Mouse (Mus musculus) heart, postnatal 0 days (tissue): ENCODE measurements around the gene AI464131. TPM values are rescaled to one million over a fixed set of nuclear protein-coding genes. Genes with fewer than 3 reads are reported as not detected.
"Not testable (repeated sequence)": the region's sequence is repeated elsewhere in the genome, so short reads cannot be mapped to it uniquely, and the experiment has no call there.

Source experiments
- ATAC-seq: fragments of 200-750 bp; cut with Nextera tagmentation; 2 replicates; pipeline ENCODE4 v1.8.0; 2017; ENCODE audit warnings: low read depth, moderate number of reproducible peaks, moderate library complexity; ENCODE audit not compliant: insufficient read depth
- DNase-seq: peaks from one replicate; pipeline ENCODE4 v3.0.0-alpha.2; 2016; ENCODE audit warnings: low spot score
- H3K27ac ChIP-seq: fragments of 300-500 bp; sonication (generic); 2 replicates; pipeline ENCODE4 v1.5.1; 2014; ENCODE audit warnings: low read depth, mild to moderate bottlenecking
- H3K27me3 ChIP-seq: fragments of 300-500 bp; sonication (generic); 2 replicates; pipeline ENCODE4 v1.6.1; 2014; ENCODE audit warnings: low read length, mixed read lengths; ENCODE audit not compliant: control insufficient read depth, insufficient read depth
- H3K36me3 ChIP-seq: fragments of 300-500 bp; sonication (generic); replicated peaks from 2 replicates; pipeline ENCODE4 v1.6.1; 2014; ENCODE audit warnings: low read length, mixed read lengths; ENCODE audit not compliant: control insufficient read depth, insufficient read depth
- H3K4me1 ChIP-seq: fragments of 300-500 bp; sonication (generic); 2 replicates; pipeline ENCODE4 v1.6.1; 2014; ENCODE audit warnings: antibody characterized with exemption; ENCODE audit not compliant: control insufficient read depth, insufficient read depth
- H3K4me2 ChIP-seq: fragments of 300-500 bp; sonication (generic); 2 replicates; pipeline ENCODE4 v1.6.1; 2014; ENCODE audit warnings: low read depth, mild to moderate bottlenecking, low read length, moderate library complexity
- H3K4me3 ChIP-seq: fragments of 300-500 bp; sonication (generic); 2 replicates; pipeline ENCODE4 v1.5.1; 2014; ENCODE audit warnings: low read depth, low read length
- H3K9ac ChIP-seq: fragments of 300-500 bp; sonication (generic); replicated peaks from 2 replicates; pipeline ENCODE4 v1.6.1; 2014; ENCODE audit warnings: low read depth, low read length, mixed read lengths
- H3K9me3 ChIP-seq: fragments of 300-500 bp; sonication (generic); replicated peaks from 2 replicates; pipeline ENCODE4 v1.6.1; 2016; ENCODE audit warnings: low read length; ENCODE audit not compliant: control insufficient read depth
- CTCF ChIP-seq: IDR thresholded peaks from 2 replicates; pipeline ENCODE4 v1.5.1; 2016; ENCODE audit warnings: antibody characterized with exemption, control low read depth, low read depth
- EP300 ChIP-seq: IDR thresholded peaks from 2 replicates; pipeline ENCODE4 v1.6.1; 2016; ENCODE audit warnings: antibody characterized with exemption, low read depth
- WGBS: fragments of 180-500 bp; shearing (Covaris S2); extraction: QIAGEN DNeasy Blood & Tissue Kit; methylation state at CpG from one replicate; pipeline ENCODE4 v1.1.7; 2014; 5-methylcytosine and 5-hydroxymethylcytosine counted together
- polyA plus RNA-seq: library from polyadenylated mRNA; unstranded; fragments of >200 nt; fragmentation: Nextera tagmentation; extraction: Ambion mirVana; gene quantifications from 2 replicates; pipeline ENCODE4 v1.2.1, GENCODE M21; 2015
- total RNA-seq: library from RNA; depleted of rRNA; stranded (reverse); fragments of >200 nt; gene quantifications from 2 replicates; pipeline ENCODE4 v1.2.3, GENCODE M21; 2014; ENCODE audit warnings: low replicate concordance

AI464131 gene
- total and polyA plus RNA-seq, 2 experiments from 2014 or later = 2.5 to 6.3 TPM

GRCm38 (mm10) chr4:41470051-41470683, 32.7 kb downstream of the AI464131 start:
- DNase-seq = no peak
- no peak for TF ChIP-seq CTCF
- no peak for TF ChIP-seq EP300
- Histone ChIP-seq H3K36me3 (no peaks in the 10 kb centered on the region), H3K4me2 (no peak overlapping the region), H3K4me3 (no peak overlapping the region), H3K4me1 (no peaks in the 10 kb centered on the region), H3K27me3 (no peaks in the 10 kb centered on the region), H3K9me3 (no peaks in the 10 kb centered on the region), H3K27ac (no peak overlapping the region), H3K9ac (no peak overlapping the region)
- no peak for ATAC-seq
- WGBS = 52% methylated on average over 7 of the region's 7 CpGs

- Histone ChIP-seq H3K4me2 (no peak overlapping the region), H3K9ac (no peak overlapping the region), H3K4me3 (no peak overlapping the region), H3K9me3 (no peaks in the 10 kb centered on the region), H3K4me1 (no peaks in the 10 kb centered on the region), H3K27me3 (no peaks in the 10 kb centered on the region), H3K36me3 (no peaks in the 10 kb centered on the region), H3K27ac (no peak overlapping the region)
- no peak for ATAC-seq
- no peak for DNase-seq
- WGBS = 81% methylated on average over 10 of the region's 10 CpGs
- TF ChIP-seq CTCF (no peak), EP300 (no peak)
These were observed 33.7 kb downstream of the AI464131 start for GRCm38 (mm10) chr4:41469199-41469598.

GRCm38 (mm10) chr4:41468396-41469080, 34.3 kb downstream of the AI464131 start:
- no peaks in the 10 kb centered on the region for H3K36me3 ChIP-seq
- TF ChIP-seq EP300 (no peak), CTCF (peak; percentile 71)
- no peaks in the 10 kb centered on the region for H3K4me1 ChIP-seq
- no peak overlapping the region for H3K9ac ChIP-seq
- no peak overlapping the region for H3K4me2 ChIP-seq
- H3K27ac ChIP-seq = no peak overlapping the region
- DNase-seq (peak; percentile 74), ATAC-seq (no peak)
- H3K4me3 ChIP-seq = no peak overlapping the region
- H3K9me3 ChIP-seq = no peaks in the 10 kb centered on the region
- H3K27me3 ChIP-seq = no peaks in the 10 kb centered on the region
- WGBS = 51% methylated on average over 17 of the region's 17 CpGs

- Histone ChIP-seq H3K4me1 (peaks cover 5% of the 10 kb centered on the region), H3K4me2 (peak overlapping the region; percentile 74), H3K9me3 (no peaks in the 10 kb centered on the region), H3K9ac (peak overlapping the region; percentile 64), H3K27me3 (no peaks in the 10 kb centered on the region), H3K27ac (0 out of 2 replicates have a peak overlapping the region, but pooled peaks have one; percentile 11), H3K4me3 (peak overlapping the region; percentile 61), H3K36me3 (no peaks in the 10 kb centered on the region)
- DNase-seq (no peak), ATAC-seq (no peak; the same call in 1 of the 2 replicates)
- TF ChIP-seq CTCF (no peak), EP300 (no peak)
- 5% methylated on average over 17 of the region's 17 CpGs for WGBS
These were observed 37.6 kb downstream of the AI464131 start for GRCm38 (mm10) chr4:41465287-41465665.

GRCm38 (mm10) chr4:41464345-41465286, 38.3 kb downstream of the AI464131 start, which contains the start of the genes Kif24 and Nudt2:
TSS of gene Kif24 (minus strand) at chr4:41464887.
TSS of gene Nudt2 (plus strand) at chr4:41465151.
- under 1% methylated on average over 70 of the region's 70 CpGs for WGBS
- peak within 1 kb of the TSS; percentile 74 for H3K4me2 ChIP-seq
- H3K36me3 ChIP-seq = no peaks in the 10 kb centered on the region
- ATAC-seq (peak; percentile 99), DNase-seq (peak; percentile 99)
- peak within 1 kb of the TSS; percentile 64 for H3K9ac ChIP-seq
- peak; percentile 94 for TF ChIP-seq EP300
- TF ChIP-seq CTCF = no peak
- no peaks in the 10 kb centered on the region for H3K27me3 ChIP-seq
- peak within 1 kb of the TSS; percentile 41; the same call in 1 of the 2 replicates for H3K27ac ChIP-seq
- H3K9me3 ChIP-seq = no peaks in the 10 kb centered on the region
- peaks cover 5% of the 10 kb centered on the region for H3K4me1 ChIP-seq
- peak within 1 kb of the TSS; percentile 61 for H3K4me3 ChIP-seq

- H3K4me3 ChIP-seq = peak overlapping the region; percentile 61; the same call in 1 of the 2 replicates
- DNase-seq, H3K36me3 ChIP-seq, H3K9me3 ChIP-seq, H3K27ac ChIP-seq, H3K27me3 ChIP-seq, H3K9ac ChIP-seq, H3K4me1 ChIP-seq, ATAC-seq: not testable (repeated sequence)
- peak overlapping the region; percentile 70 for H3K4me2 ChIP-seq
- WGBS = 57% methylated on average over 3 of the region's 3 CpGs
These were observed 39.7 kb downstream of the AI464131 start for GRCm38 (mm10) chr4:41463051-41463738.
